Mouse (Mus musculus): Measurements from ENCODE around the gene Slc2a13. TPM values are rescaled to one million over a fixed set of nuclear protein-coding genes. Genes with fewer than 3 reads are reported as not detected.

Gene Slc2a13
- total and polyA plus RNA-seq, 2 experiments from 2014 or later = 0.33 to 1.6 TPM

GRCm38 (mm10) chr15:91301366-91301765, 271.7 kb downstream of the Slc2a13 start:
- peak; percentile 39 for DNase-seq (ENCODE audit: low spot score)
- no peaks in the 10 kb centered on the region for H3K9me3 ChIP-seq (replicated peaks; ENCODE audit: control insufficient read depth, low read length)
- peak; percentile 92 for TF ChIP-seq CTCF (IDR thresholded peaks at IDR 0.05; ENCODE audit: low read depth)
- no peak for TF ChIP-seq EP300 (IDR thresholded peaks at IDR 0.05; ENCODE audit: low read depth)
- no peak overlapping the region for H3K4me3 ChIP-seq (ENCODE audit: low read depth, low read length)
- H3K27me3 ChIP-seq (ENCODE audit: control insufficient read depth, insufficient read depth, low read length) = no peaks in the 10 kb centered on the region
- no peak for ATAC-seq (ENCODE audit: insufficient read depth, low read depth)
- H3K4me1 ChIP-seq (ENCODE audit: control insufficient read depth, insufficient read depth) = no peaks in the 10 kb centered on the region
- no peak overlapping the region for H3K4me2 ChIP-seq (ENCODE audit: low read depth, low read length)
- H3K27ac ChIP-seq (ENCODE audit: low read depth) = no peak overlapping the region
- H3K36me3 ChIP-seq (replicated peaks; ENCODE audit: control insufficient read depth, insufficient read depth, low read length) = no peaks in the 10 kb centered on the region
- H3K9ac ChIP-seq (replicated peaks; ENCODE audit: low read depth, low read length) = no peak overlapping the region
- WGBS = 10% methylated on average over 3 of the region's 3 CpGs

GRCm38 (mm10) chr15:91299319-91299835, 273.7 kb downstream of the Slc2a13 start:
- no peak for TF ChIP-seq CTCF (IDR thresholded peaks at IDR 0.05; ENCODE audit: low read depth)
- no peak for TF ChIP-seq EP300 (IDR thresholded peaks at IDR 0.05; ENCODE audit: low read depth)
- no peak for ATAC-seq (ENCODE audit: insufficient read depth, low read depth)
- H3K9ac ChIP-seq (replicated peaks; ENCODE audit: low read depth, low read length) = no peak overlapping the region
- no peaks in the 10 kb centered on the region for H3K9me3 ChIP-seq (replicated peaks; ENCODE audit: control insufficient read depth, low read length)
- no peak overlapping the region for H3K27ac ChIP-seq (ENCODE audit: low read depth)
- DNase-seq (ENCODE audit: low spot score) = no peak
- no peaks in the 10 kb centered on the region for H3K27me3 ChIP-seq (ENCODE audit: control insufficient read depth, insufficient read depth, low read length)
- H3K4me2 ChIP-seq (ENCODE audit: low read depth, low read length) = no peak overlapping the region
- H3K4me1 ChIP-seq (ENCODE audit: control insufficient read depth, insufficient read depth) = no peaks in the 10 kb centered on the region
- H3K4me3 ChIP-seq (ENCODE audit: low read depth, low read length) = no peak overlapping the region
- no peaks in the 10 kb centered on the region for H3K36me3 ChIP-seq (replicated peaks; ENCODE audit: control insufficient read depth, insufficient read depth, low read length)
- WGBS = 77% methylated on average over 11 of the region's 11 CpGs

- TF ChIP-seq CTCF (IDR thresholded peaks at IDR 0.05; ENCODE audit: low read depth) = no peak
- no peak for TF ChIP-seq EP300 (IDR thresholded peaks at IDR 0.05; ENCODE audit: low read depth)
- DNase-seq (ENCODE audit: low spot score) (no peak), ATAC-seq (ENCODE audit: insufficient read depth, low read depth) (no peak)
- Histone ChIP-seq H3K4me3 (ENCODE audit: low read depth, low read length) (no peak overlapping the region), H3K4me2 (ENCODE audit: low read depth, low read length) (no peak overlapping the region), H3K27ac (ENCODE audit: low read depth) (no peak overlapping the region), H3K27me3 (ENCODE audit: control insufficient read depth, insufficient read depth, low read length) (no peaks in the 10 kb centered on the region), H3K9ac (replicated peaks; ENCODE audit: low read depth, low read length) (no peak overlapping the region), H3K4me1 (ENCODE audit: control insufficient read depth, insufficient read depth) (no peaks in the 10 kb centered on the region), H3K36me3 (replicated peaks; ENCODE audit: control insufficient read depth, insufficient read depth, low read length) (no peaks in the 10 kb centered on the region), H3K9me3 (replicated peaks; ENCODE audit: control insufficient read depth, low read length) (peaks cover 9% of the 10 kb centered on the region; the same call in 1 of the 2 replicates)
- WGBS = 84% methylated on average over 3 of the region's 3 CpGs
Measured at GRCm38 (mm10) chr15:91283418-91283817, 289.6 kb downstream of the Slc2a13 start.

- Histone ChIP-seq H3K4me3 (ENCODE audit: low read depth, low read length) (no peak overlapping the region), H3K36me3 (replicated peaks; ENCODE audit: control insufficient read depth, insufficient read depth, low read length) (no peaks in the 10 kb centered on the region), H3K9me3 (replicated peaks; ENCODE audit: control insufficient read depth, low read length) (peaks cover 9% of the 10 kb centered on the region; the same call in 1 of the 2 replicates), H3K4me2 (ENCODE audit: low read depth, low read length) (no peak overlapping the region), H3K27me3 (ENCODE audit: control insufficient read depth, insufficient read depth, low read length) (no peaks in the 10 kb centered on the region), H3K4me1 (ENCODE audit: control insufficient read depth, insufficient read depth) (no peaks in the 10 kb centered on the region), H3K9ac (replicated peaks; ENCODE audit: low read depth, low read length) (no peak overlapping the region), H3K27ac (ENCODE audit: low read depth) (no peak overlapping the region)
- no peak for DNase-seq (ENCODE audit: low spot score)
- WGBS = 83% methylated on average over 7 of the region's 7 CpGs
- TF ChIP-seq CTCF (IDR thresholded peaks at IDR 0.05; ENCODE audit: low read depth) (no peak), EP300 (IDR thresholded peaks at IDR 0.05; ENCODE audit: low read depth) (no peak)
- ATAC-seq (ENCODE audit: insufficient read depth, low read depth) = no peak
Measured at GRCm38 (mm10) chr15:91282822-91283221, 290.2 kb downstream of the Slc2a13 start.

- no peak overlapping the region for H3K27ac ChIP-seq (ENCODE audit: low read depth)
- no peak for DNase-seq (ENCODE audit: low spot score)
- no peak overlapping the region for H3K4me3 ChIP-seq (ENCODE audit: low read depth, low read length)
- TF ChIP-seq CTCF (IDR thresholded peaks at IDR 0.05; ENCODE audit: low read depth) (no peak), EP300 (IDR thresholded peaks at IDR 0.05; ENCODE audit: low read depth) (no peak)
- H3K4me2 ChIP-seq (ENCODE audit: low read depth, low read length) = no peak overlapping the region
- no peak overlapping the region for H3K9ac ChIP-seq (replicated peaks; ENCODE audit: low read depth, low read length)
- H3K9me3 ChIP-seq (replicated peaks; ENCODE audit: control insufficient read depth, low read length) = 0 out of 2 replicates have a peak, but pooled peaks cover 2% of the 10 kb centered on the region
- 77% methylated on average over 5 of the region's 5 CpGs for WGBS
- ATAC-seq (ENCODE audit: insufficient read depth, low read depth) = no peak
- H3K27me3 ChIP-seq (ENCODE audit: control insufficient read depth, insufficient read depth, low read length) = no peaks in the 10 kb centered on the region
- no peaks in the 10 kb centered on the region for H3K4me1 ChIP-seq (ENCODE audit: control insufficient read depth, insufficient read depth)
- H3K36me3 ChIP-seq (replicated peaks; ENCODE audit: control insufficient read depth, insufficient read depth, low read length) = no peaks in the 10 kb centered on the region
Measured at GRCm38 (mm10) chr15:91281521-91281920, 291.5 kb downstream of the Slc2a13 start.

- WGBS = 87% methylated on average over 5 of the region's 5 CpGs
- Histone ChIP-seq H3K4me1 (ENCODE audit: control insufficient read depth, insufficient read depth) (no peaks in the 10 kb centered on the region), H3K9ac (replicated peaks; ENCODE audit: low read depth, low read length) (no peak overlapping the region), H3K36me3 (replicated peaks; ENCODE audit: control insufficient read depth, insufficient read depth, low read length) (no peaks in the 10 kb centered on the region), H3K27me3 (ENCODE audit: control insufficient read depth, insufficient read depth, low read length) (no peaks in the 10 kb centered on the region), H3K27ac (ENCODE audit: low read depth) (no peak overlapping the region), H3K4me2 (ENCODE audit: low read depth, low read length) (no peak overlapping the region), H3K9me3 (replicated peaks; ENCODE audit: control insufficient read depth, low read length) (no peaks in the 10 kb centered on the region), H3K4me3 (ENCODE audit: low read depth, low read length) (no peak overlapping the region)
- TF ChIP-seq CTCF (IDR thresholded peaks at IDR 0.05; ENCODE audit: low read depth) (no peak), EP300 (IDR thresholded peaks at IDR 0.05; ENCODE audit: low read depth) (no peak)
- DNase-seq (ENCODE audit: low spot score) (no peak), ATAC-seq (ENCODE audit: insufficient read depth, low read depth) (no peak)
Measured at GRCm38 (mm10) chr15:91279571-91279970, 293.5 kb downstream of the Slc2a13 start.
